Mouse (Mus musculus) liver, embryonic 15.5 days (tissue): ENCODE data around the gene Arrdc5. TPM values are rescaled to one million over a fixed set of nuclear protein-coding genes. Genes with fewer than 3 reads are reported as not detected.

Experiments
- ATAC-seq: fragments of 200-750 bp; cut with Nextera tagmentation; 2 replicates; pipeline ENCODE4 v1.8.0; 2017; ENCODE audit warnings: moderate number of reproducible peaks, mild to moderate bottlenecking, moderate library complexity; ENCODE audit not compliant: insufficient read depth
- H3K27ac ChIP-seq: fragments of 300-500 bp; sonication (generic); replicated peaks from 2 replicates; pipeline ENCODE4 v1.5.1; 2015; ENCODE audit warnings: mild to moderate bottlenecking, inconsistent platforms
- H3K27me3 ChIP-seq: fragments of 300-500 bp; sonication (generic); 2 replicates; pipeline ENCODE4 v1.6.1; 2015; ENCODE audit warnings: mild to moderate bottlenecking, inconsistent platforms
- H3K36me3 ChIP-seq: fragments of 300-500 bp; sonication (generic); replicated peaks from 2 replicates; pipeline ENCODE4 v1.6.1; 2015; ENCODE audit warnings: moderate library complexity, mild to moderate bottlenecking, inconsistent platforms
- H3K4me1 ChIP-seq: fragments of 300-500 bp; sonication (generic); replicated peaks from 2 replicates; pipeline ENCODE4 v1.6.1; 2015; ENCODE audit warnings: inconsistent platforms
- H3K4me2 ChIP-seq: fragments of 300-500 bp; sonication (generic); 2 replicates; pipeline ENCODE4 v1.6.1; 2015; ENCODE audit warnings: moderate library complexity, mild to moderate bottlenecking, inconsistent platforms
- H3K4me3 ChIP-seq: fragments of 300-500 bp; sonication (generic); replicated peaks from 2 replicates; pipeline ENCODE4 v1.5.1; 2015; ENCODE audit warnings: mild to moderate bottlenecking, inconsistent platforms
- H3K9ac ChIP-seq: fragments of 300-500 bp; sonication (generic); 2 replicates; pipeline ENCODE4 v1.6.1; 2015; ENCODE audit warnings: moderate library complexity, mild to moderate bottlenecking, inconsistent platforms
- H3K9me3 ChIP-seq: fragments of 300-500 bp; sonication (generic); replicated peaks from 2 replicates; pipeline ENCODE4 v1.6.1; 2016; ENCODE audit warnings: inconsistent platforms
- WGBS: fragments of 180-500 bp; shearing (Covaris S2); methylation state at CpG from one replicate; pipeline ENCODE4 v1.1.7; 2015; ENCODE audit warnings: mixed read lengths; ENCODE audit not compliant: insufficient replicate concordance; 5-methylcytosine and 5-hydroxymethylcytosine counted together
- polyA plus RNA-seq: library from polyadenylated mRNA; unstranded; fragments of >200 nt; fragmentation: Nextera tagmentation; extraction: Ambion mirVana; gene quantifications from 2 replicates; pipeline ENCODE4 v1.2.1, GENCODE M21; 2015

The Arrdc5 gene
- polyA plus RNA-seq, 1 experiment from 2014 or later: not detected

- no peak overlapping the region for H3K9ac ChIP-seq
Observed at GRCm38 (mm10) chr17:56254695-56255094, 45.4 kb downstream of the Arrdc5 start.

GRCm38 (mm10) chr17:56251136-56251829 is 48.8 kb downstream of the Arrdc5 start:
- 8% methylated on average over 6 of the region's 6 CpGs for WGBS
- no peaks in the 10 kb centered on the region for H3K36me3 ChIP-seq
- ATAC-seq: no peak
- H3K27ac ChIP-seq: no peak overlapping the region
- no peak overlapping the region for H3K4me2 ChIP-seq
- no peaks in the 10 kb centered on the region for H3K9me3 ChIP-seq
- H3K4me3 ChIP-seq: no peak overlapping the region
- peaks cover 14% of the 10 kb centered on the region for H3K4me1 ChIP-seq
- H3K27me3 ChIP-seq: no peaks in the 10 kb centered on the region
- H3K9ac ChIP-seq: no peak overlapping the region

More at GRCm38 (mm10) chr17:56254695-56255094, 45.4 kb downstream of the Arrdc5 start:
- H3K4me3 ChIP-seq: no peak overlapping the region
- peaks cover 20% of the 10 kb centered on the region for H3K36me3 ChIP-seq
- peaks cover 40% of the 10 kb centered on the region for H3K4me1 ChIP-seq
- H3K4me2 ChIP-seq: no peak overlapping the region
- no peak overlapping the region for H3K27ac ChIP-seq
- H3K27me3 ChIP-seq: no peaks in the 10 kb centered on the region
- 74% methylated on average over 4 of the region's 4 CpGs for WGBS
- ATAC-seq: no peak
- no peaks in the 10 kb centered on the region for H3K9me3 ChIP-seq

DNA sequence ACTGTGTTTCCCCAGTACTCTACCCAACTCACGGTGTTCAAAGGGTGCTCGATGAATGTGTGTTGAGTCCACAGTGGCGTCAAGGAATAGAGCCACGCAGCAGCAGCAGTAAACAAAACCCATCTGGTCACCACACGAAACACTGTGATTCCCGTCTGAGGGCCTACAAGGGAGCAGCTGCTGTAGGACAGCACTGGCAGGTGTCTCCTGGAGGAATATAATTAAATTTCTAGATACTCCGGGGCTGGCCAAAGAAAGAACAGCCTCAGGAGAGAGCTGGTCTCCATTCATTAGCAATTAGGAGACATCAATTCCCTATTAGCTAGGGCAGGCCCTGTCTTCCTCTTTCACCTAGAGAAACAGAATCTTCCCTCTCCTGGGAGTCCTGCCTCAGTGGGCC is 54.5 kb downstream of the Arrdc5 start:
- no peak overlapping the region for H3K4me2 ChIP-seq
- H3K9me3 ChIP-seq: no peaks in the 10 kb centered on the region
- no peak for ATAC-seq
- H3K27ac ChIP-seq: no peak overlapping the region
- no peaks in the 10 kb centered on the region; the same call in 1 of the 2 replicates for H3K4me1 ChIP-seq
- H3K36me3 ChIP-seq: no peaks in the 10 kb centered on the region
- WGBS: 57% methylated on average over 7 of the region's 7 CpGs
- H3K27me3 ChIP-seq: peaks cover 13% of the 10 kb centered on the region
- H3K9ac ChIP-seq: no peak overlapping the region
- H3K4me3 ChIP-seq: no peak overlapping the region

Other genes with a start within 250 kb of the Arrdc5 start
- gene Ubxn6, start 225.3 kb downstream of the Arrdc5 start, polyA plus RNA-seq: 12.5 and 13.0 TPM in 2 replicates
- gene Hdgfl2, start 220.7 kb downstream of the Arrdc5 start, polyA plus RNA-seq: 42.7 and 43.0 TPM in 2 replicates
- gene Plin4, start 190.5 kb downstream of the Arrdc5 start, polyA plus RNA-seq: 0.02 and 0.06 TPM in 2 replicates
- gene Plin5, start 182.7 kb downstream of the Arrdc5 start, polyA plus RNA-seq: 1.3 and 3.7 TPM in 2 replicates
- gene Lrg1, start 178.3 kb downstream of the Arrdc5 start, polyA plus RNA-seq: 3.2 and 4.0 TPM in 2 replicates
- 0.81 and 1.3 TPM in 2 replicates for gene Sema6b, start 159.9 kb downstream of the Arrdc5 start, polyA plus RNA-seq
- gene Tnfaip8l1, start 137.8 kb downstream of the Arrdc5 start, polyA plus RNA-seq: 2.7 and 3.1 TPM in 2 replicates
- gene Mydgf, start 116.4 kb downstream of the Arrdc5 start, polyA plus RNA-seq: 58.6 and 66.4 TPM in 2 replicates
- gene Dpp9, start 81.4 kb downstream of the Arrdc5 start, polyA plus RNA-seq: 19.6 and 22.9 TPM in 2 replicates
- gene Fem1a, start 43.5 kb downstream of the Arrdc5 start, polyA plus RNA-seq: 5.7 and 6.4 TPM in 2 replicates
- 3.2 and 3.7 TPM in 2 replicates for gene Ticam1, start 23.5 kb downstream of the Arrdc5 start, polyA plus RNA-seq
- gene Plin3, start 7.4 kb downstream of the Arrdc5 start, polyA plus RNA-seq: 33.3 and 36.0 TPM in 2 replicates
- 96.8 and 109 TPM in 2 replicates for gene Uhrf1, start 3.0 kb upstream of the Arrdc5 start, polyA plus RNA-seq
- gene Kdm4b, start 25.8 kb upstream of the Arrdc5 start, polyA plus RNA-seq: 7.0 and 9.5 TPM in 2 replicates
- 5.5 and 6.1 TPM in 2 replicates for gene Ptprs, start 176.2 kb upstream of the Arrdc5 start, polyA plus RNA-seq
- not detected in 2 replicates for gene Znrf4, start 212.1 kb upstream of the Arrdc5 start, polyA plus RNA-seq